Mouse (Mus musculus): Measurements from ENCODE around the gene Osbpl10.
"Not testable (repeated sequence)": the region's sequence is repeated elsewhere in the genome, so short reads cannot be mapped to it uniquely, and the experiment has no call there.

Osbpl10 gene

GRCm38 (mm10) chr9:115257733-115258286 lies 279.4 kb downstream of the Osbpl10 start:
- ATAC-seq (ENCODE audit: insufficient number of reproducible peaks, low FRiP score, low TSS enrichment) = no peak

DNA sequence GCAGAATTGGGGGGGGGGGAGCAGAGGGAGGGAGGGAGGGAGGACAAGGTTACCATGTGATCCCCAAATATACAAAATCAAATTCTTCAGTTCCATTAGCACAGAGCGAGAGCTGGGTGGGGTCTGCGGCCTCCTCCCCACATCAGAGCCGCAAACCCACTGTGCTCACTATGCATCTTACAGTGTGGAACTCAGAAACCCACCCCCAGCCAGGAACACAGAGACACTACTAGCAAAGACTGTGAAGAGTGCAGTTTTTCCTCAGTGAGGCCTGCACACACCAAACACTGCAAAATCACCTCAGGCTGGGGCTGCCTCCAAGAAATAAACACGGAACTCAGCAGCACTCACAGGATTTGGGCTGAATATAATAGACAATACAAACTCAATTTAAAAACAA lies 281.5 kb downstream of the Osbpl10 start:
- no peak for ATAC-seq (ENCODE audit: insufficient number of reproducible peaks, low FRiP score, low TSS enrichment)

DNA sequence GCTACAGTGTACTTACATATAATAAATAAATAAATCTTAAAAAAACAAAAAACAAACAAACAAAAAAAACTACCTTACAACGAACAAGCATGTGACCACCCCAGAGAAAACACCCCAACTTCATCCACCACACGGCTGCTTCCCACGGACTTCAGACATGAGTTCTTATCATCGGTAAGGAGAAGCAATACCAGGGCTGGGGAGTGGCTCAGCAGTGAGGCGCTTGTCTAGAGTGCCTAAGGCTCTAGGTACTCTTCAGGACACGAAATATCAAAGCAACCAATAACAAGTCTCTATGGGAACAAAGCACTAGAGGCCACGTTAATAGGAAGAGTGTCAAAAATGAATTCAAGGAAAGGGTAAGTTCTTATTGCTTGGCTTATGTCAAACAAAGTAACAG lies 282.1 kb downstream of the Osbpl10 start:
- ATAC-seq (ENCODE audit: insufficient number of reproducible peaks, low FRiP score, low TSS enrichment) = no peak

GRCm38 (mm10) chr9:115261456-115261855 lies 283.1 kb downstream of the Osbpl10 start:
- no peak; the same call in 1 of the 2 replicates for ATAC-seq (ENCODE audit: insufficient number of reproducible peaks, low FRiP score, low TSS enrichment)

DNA sequence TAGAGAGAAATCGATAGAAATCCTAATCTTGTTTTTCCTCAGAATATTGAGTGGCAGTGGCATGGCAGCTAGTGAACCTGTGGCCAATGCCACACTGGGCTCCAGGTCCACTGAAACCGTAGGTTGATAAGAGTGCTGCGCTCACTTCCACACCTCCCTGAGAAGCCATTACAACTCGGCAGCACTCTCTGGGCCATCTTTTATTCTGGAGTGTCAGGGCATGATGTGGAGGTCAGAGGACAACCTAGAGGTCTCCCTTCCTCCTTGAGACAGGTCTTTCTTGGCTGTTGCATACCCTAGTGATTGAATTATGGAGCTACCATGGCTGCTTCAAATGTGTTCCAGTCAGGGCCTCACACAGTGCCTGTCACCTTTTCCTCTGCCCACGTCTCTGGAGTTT lies 283.5 kb downstream of the Osbpl10 start:
- no peak for ATAC-seq (ENCODE audit: insufficient number of reproducible peaks, low FRiP score, low TSS enrichment)

DNA sequence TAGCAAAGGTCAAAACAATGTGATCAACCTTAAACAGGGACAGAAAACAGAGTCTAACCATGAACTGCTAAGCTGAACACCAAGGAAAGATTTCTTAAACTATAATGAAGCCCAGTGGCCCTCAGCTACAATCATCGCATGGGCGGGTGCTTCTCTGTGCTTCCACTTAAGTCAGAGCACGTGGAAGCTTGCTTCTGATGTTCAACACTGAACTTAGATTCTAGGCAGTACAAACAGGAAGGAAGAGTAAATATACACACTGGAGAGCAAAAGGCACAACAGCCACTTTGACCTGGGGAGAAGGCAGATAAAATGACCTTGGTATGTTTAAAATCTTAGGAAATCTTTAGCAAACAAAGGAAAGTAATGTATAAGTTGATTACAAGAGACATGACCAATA lies 293.2 kb downstream of the Osbpl10 start:
- ATAC-seq (ENCODE audit: insufficient number of reproducible peaks, low FRiP score, low TSS enrichment) = no peak

GRCm38 (mm10) chr9:115272451-115272850 lies 294.1 kb downstream of the Osbpl10 start:
- not testable (repeated sequence) for ATAC-seq (ENCODE audit: insufficient number of reproducible peaks, low FRiP score, low TSS enrichment)

- no peak for ATAC-seq (ENCODE audit: insufficient number of reproducible peaks, low FRiP score, low TSS enrichment)
Observed at GRCm38 (mm10) chr9:115273095-115273649, 294.8 kb downstream of the Osbpl10 start.

GRCm38 (mm10) chr9:115274806-115275205 lies 296.4 kb downstream of the Osbpl10 start:
- ATAC-seq (ENCODE audit: insufficient number of reproducible peaks, low FRiP score, low TSS enrichment) = no peak

GRCm38 (mm10) chr9:115278641-115279040 lies 300.3 kb downstream of the Osbpl10 start:
- no peak for ATAC-seq (ENCODE audit: insufficient number of reproducible peaks, low FRiP score, low TSS enrichment)

Measured in cerebellum, adult (tissue).